Mouse (Mus musculus): Measurements from ENCODE around the gene Lef1.

The Lef1 gene

DNA sequence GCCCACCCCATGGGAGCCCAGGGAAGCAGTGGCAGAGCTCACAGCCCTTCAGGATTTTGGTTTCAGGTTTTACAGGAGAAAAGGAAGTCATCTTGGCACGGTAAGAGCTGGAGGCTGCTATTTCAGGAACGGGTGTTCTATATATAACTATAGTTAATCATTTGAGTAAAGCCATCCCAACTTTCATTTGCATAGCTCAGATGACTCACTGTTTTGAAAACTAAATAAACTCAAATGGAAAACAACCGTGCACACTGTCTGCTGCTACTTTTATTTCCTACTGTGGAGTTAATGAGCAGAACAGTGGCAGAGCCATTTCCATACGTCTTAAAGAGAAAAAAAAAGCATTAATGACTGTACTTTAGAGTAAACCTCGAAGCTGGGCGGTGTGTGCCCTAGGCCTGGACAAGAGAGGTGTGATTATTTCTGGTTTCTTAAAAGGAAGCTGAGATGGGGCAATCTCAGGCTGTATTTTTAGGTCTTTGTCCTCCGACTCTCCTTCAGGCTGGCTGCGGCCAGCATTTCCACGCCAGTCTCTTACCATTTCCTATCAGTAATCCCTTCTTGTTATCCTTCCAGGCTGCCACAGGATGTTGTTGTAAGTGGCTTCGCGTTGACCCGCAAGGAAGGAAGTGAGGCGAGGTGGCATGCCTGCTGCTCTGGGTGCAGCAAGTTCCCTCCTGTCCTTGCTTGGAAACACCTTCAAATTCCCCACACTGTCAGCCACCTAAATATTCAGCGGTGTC is 29.2 kb downstream of the Lef1 start:
- DNase-seq (ENCODE audit: extremely low read depth, insufficient read length, low spot score) = no peak

DNA sequence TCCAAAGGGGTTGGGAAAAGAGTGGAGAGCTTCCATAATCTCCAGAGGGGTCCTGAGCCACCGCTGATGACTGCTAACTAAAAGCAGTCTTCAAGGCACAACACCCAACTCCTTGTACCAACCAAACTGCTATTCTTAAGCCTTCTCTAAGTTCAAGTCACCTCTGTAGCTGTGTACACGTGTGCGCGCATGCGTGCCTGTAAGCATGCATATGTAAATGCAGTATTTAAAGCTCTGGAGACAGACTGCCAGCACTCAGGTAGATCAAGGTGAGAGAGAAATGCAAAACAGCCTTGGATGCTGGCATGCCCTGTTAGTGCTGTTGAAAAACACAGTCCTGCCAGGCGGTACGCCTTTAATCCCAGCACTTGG is 29.8 kb downstream of the Lef1 start:
- DNase-seq (ENCODE audit: extremely low read depth, insufficient read length, low spot score) = no peak

DNA sequence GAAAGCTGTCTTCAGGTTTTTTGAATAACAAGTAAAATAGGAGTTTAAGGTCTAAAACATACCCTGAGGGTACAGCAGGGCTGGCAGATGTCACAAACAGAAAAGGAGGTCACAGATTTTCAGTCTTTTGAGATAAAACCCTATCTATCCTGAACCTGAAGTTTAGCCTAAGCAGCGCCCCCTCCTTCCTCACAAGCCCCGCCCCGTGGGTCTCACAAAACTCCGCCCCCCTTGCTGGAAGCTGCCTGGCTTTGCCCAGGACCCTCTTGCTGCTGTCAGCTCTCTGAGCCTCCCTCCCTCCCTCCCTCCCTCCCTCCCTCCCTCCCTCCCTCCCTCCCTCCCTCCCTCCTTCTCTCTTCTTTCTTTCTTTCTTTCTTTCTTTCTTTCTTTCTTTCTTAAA is 31.3 kb downstream of the Lef1 start:
- no peak for DNase-seq (ENCODE audit: extremely low read depth, insufficient read length, low spot score)

DNA sequence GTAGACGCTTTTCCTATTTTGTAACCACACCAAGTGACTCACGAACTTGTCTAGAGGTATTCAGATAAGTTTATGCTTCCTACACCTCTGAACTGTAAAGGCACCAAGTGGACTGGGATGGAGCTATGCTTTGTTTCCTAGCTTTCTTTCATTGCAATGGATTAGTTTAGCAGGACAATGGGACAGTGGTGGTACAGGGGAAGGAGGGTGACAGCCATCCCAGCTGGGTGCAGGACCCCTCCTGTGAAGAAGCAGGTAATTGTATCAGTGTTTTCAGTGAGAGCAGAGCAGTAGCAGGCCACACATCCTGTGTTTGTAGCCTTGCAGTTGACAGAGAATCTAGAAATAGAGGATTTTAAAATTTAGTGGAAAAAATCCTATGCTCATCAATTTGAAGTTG is 34.0 kb downstream of the Lef1 start:
- no peak for DNase-seq (ENCODE audit: extremely low read depth, insufficient read length, low spot score)

DNA sequence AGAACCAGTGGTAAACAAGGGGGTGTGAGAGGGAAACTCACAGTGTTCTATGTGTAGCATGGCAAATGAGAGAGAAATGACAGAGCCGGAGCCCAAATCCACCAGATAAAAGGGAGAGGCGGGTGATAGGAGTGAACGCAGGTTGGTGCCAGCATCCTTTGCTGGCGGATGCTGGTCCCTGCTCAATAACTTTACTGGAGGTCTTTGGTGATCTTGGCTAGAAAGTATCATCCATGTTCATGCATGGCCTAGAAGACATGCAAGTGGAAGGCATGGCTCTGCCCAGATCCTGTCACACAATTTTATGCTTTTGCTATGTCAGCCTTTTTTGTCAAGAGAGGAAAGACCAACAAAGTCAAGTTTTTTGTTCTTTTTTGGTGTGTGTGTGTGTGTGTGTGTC is 42.6 kb downstream of the Lef1 start:
- DNase-seq (ENCODE audit: extremely low read depth, insufficient read length, low spot score) = no peak

DNA sequence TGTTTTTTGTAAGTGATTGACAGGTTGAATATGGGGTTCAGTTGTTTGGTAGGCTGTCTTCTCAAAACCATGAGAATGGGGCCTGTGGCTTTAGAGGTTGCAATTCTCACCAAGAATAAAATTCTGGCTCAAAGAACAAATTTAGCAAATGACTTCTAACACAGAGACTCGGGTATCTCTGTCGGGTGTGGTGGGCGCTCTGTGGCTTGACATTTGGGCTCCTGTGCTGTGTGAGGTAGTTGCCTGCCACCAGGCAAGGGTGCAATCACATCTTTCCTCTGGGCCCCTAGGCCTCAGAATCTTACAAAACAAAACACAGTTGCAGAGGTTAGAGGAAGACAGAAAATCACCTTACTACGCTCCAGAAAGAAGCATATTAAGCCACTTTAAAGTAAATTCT is 43.6 kb downstream of the Lef1 start:
- no peak for DNase-seq (ENCODE audit: extremely low read depth, insufficient read length, low spot score)

DNA sequence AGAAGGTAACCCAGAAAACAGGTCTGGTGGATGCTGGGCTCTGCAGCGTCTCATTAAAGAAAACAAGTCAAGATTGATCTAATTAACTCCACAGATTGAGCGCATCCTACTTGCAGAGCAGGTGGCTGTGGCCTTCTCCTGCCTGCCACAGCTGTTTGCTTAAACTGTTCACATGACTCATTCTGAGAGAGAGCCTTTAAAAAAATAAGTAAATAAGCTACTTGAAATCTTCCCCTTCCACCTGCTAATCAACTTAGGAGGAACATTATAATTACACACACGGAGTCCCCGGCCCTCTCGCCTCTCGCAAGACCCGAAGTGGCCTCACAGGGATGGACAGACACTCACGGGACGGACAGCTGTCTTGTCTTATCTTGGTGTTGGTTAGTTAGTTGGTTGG is 44.3 kb downstream of the Lef1 start:
- DNase-seq (ENCODE audit: extremely low read depth, insufficient read length, low spot score) = no peak

DNA sequence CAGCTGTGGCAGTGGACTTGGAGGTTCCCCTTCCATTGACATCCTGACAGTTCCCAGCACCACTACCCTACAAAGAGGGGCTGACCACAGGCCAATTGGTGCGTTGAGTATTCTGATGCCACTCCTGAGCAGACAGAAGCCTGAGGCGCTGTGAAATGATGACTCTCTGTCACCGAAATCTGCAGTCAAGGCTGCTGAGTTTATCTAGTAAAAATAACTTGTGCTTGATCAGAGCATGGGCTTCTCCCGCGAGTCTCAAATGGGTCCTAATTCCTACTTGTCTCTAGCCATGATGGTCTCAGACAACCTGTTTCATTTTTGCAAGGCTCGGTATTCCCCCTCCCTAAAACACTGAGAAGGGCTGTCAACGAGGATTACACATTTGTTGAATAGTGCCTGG is 44.8 kb downstream of the Lef1 start:
- DNase-seq (ENCODE audit: extremely low read depth, insufficient read length, low spot score) = no peak

DNA sequence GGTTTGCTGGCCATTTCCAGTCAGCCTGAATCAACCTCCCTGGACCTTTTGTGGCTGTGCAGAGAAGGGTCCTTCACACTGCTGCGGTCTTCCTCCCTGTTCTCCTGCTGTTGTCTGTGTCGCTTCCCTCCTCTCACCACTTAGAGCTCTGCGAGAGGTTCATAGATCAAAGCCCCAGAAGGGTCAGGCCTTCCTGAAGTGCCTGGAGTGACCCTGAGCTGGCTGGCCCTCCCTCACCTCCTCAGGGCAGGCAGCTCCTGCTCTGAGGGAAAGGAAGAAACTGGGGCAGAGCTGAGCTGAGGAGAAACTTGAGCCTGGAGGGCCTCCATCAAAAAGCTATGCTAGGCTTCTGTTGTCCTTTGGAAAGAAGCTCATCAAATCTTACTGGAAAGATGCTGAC is 45.4 kb downstream of the Lef1 start:
- no peak for DNase-seq (ENCODE audit: extremely low read depth, insufficient read length, low spot score)

DNA sequence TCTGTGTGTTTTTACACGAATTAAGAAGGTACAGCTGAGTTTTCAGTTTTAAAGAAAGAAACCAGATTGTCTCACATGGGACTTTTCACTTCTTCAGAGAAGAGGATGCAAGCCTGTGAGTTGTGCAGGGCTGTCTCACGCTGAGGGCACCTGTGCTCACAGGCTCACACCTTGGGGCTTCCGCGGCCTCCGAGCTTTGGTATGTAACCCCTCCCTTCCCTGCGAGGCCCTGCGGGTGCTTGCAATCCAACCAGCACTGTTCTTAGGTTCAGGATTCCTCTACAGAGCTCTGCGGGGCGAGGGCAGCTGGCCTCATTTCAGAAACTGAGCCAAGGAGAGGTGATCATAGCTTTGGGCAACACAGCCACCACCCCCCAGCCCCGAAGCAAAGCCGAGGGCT is 46.1 kb downstream of the Lef1 start:
- DNase-seq (ENCODE audit: extremely low read depth, insufficient read length, low spot score) = no peak

DNA sequence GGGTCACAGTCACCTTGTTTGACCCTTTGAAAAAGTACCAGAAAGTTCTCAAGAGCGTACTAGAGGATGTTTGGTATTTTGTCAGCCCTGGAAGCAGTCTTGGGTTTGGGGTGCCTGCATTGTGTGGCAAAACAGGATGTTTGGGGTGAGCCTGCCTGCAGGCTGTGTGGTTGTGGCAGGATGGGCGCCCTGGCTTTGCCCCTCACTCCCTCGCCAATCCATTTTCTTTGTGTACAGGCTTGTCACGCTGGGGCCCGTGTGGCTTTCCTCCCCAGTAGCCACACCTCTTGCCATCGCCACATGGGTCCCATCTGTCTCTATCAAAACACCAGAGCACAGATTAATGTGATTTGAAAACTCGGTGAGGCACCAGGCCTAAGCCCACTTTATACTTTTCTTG is 47.2 kb downstream of the Lef1 start:
- no peak for DNase-seq (ENCODE audit: extremely low read depth, insufficient read length, low spot score)

DNA sequence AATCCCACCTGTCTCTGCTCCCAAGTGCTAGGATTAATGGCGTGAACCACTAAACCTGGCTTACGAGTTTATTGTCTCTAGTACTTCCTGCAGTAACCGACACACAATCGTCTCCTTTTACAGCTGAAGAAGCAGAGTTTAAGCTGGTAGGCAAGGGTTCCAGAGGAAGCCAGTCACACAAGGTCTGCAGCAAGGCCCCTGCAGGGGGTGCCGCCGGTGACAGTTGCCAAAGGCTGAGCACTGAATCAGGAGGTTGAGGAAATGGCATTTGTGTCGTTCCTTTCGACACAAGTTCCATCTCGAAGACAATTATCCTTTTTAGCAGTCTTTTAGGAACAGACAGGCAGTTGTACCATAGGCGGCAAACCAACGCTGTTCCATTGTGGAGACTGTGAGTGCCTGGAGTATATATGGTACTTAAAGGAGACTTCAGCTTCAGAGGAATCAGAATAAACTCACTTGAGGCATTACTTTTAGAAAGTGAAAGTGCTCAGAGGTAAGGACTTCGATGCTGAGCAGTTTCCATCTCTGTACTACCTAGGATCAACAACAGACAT is 49.0 kb downstream of the Lef1 start:
- DNase-seq (ENCODE audit: extremely low read depth, insufficient read length, low spot score) = no peak

DNA sequence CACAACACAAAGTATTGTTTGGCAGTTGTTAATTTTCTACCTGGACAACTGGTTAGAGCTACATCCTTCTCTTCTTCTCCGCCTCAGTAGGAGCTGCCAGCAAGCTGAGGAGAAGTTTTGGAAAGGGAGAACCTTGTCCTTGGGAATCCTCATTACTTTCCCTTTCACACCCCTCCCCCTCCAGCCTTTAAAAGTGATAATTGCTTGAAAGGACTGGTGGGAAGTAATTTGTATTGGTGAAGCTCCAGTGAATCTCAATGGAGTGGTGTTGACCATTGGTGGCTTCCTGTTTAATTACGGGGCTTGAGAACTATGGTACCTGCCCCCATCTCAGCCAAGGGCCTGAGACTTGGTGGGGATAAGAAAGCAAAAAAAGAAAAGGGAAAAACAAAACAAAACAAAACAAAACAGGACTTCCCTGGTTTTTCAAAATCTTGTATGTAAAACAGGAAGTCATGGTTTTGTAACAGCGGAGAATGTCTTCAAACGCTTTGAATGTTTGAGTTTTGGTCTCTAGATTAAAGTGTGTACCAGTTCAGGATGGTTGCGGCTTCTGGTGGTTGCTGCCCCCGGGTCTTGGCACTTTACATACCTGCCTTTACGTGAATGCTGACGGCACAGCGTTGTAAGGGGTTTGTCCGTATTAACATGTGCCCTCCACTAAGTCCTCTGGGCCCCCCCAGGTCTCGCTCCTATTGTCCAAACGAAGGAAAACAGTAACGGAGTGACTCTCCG is 49.8 kb downstream of the Lef1 start:
- no peak for DNase-seq (ENCODE audit: extremely low read depth, insufficient read length, low spot score)

DNA sequence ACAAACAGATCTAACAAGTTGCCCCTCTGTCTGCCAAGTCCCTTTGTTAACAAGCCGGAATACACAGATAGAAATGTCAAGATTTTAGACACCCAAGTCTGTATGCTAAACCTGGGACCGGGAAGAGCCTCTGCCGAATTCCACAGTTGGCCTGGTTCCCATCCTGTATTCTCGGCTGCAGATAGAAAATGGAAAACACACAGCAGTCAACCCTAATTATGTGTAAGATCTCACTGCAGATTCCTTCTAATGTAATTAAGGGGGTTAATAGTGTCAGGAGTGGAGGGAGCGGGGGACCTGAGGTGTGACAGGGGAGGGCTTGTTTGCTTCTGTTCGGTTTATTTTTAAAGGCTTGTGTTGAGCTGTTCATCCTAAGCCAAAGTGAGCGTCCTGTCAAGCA is 50.6 kb downstream of the Lef1 start:
- no peak for DNase-seq (ENCODE audit: extremely low read depth, insufficient read length, low spot score)

DNA sequence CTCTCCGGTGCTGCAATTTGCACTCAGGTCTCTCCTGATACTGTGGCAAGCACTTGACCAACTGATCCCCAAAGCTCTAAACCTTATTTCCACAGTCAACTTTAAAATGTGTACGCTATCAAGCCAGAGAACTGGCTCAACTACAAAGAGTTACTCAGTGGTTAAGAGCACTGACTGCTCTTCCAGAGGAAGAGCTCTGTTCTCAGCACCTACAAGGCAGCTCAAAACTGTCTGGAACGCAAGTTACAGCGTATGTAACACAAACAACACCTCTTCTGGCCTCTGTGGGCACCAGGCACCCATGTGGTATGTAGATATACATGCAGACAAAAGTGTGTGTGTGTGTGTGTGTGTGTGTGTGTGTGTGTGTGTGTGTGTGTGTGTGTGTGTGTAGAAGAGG is 57.5 kb downstream of the Lef1 start:
- no peak for DNase-seq (ENCODE audit: extremely low read depth, insufficient read length, low spot score)

DNA sequence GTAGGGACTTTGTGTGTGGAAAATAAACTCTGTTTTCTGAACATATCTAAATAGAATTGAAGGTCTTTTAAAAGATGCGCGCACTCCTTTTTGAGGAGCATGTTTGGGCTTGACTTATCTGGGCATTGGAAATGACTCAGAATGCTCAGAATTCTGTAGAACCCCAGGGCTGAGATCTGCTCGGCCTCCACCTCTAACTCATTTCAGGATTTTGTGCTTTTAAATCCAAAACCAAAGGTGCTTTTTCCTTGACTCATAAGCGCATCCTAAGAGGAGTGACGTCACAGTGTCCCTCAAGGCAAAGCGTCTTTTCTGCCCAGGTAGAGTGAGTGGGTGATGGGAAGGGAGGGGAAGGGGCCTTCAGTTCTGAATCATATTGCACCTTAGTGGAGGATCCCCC is 58.9 kb downstream of the Lef1 start:
- DNase-seq (ENCODE audit: extremely low read depth, insufficient read length, low spot score) = no peak

DNA sequence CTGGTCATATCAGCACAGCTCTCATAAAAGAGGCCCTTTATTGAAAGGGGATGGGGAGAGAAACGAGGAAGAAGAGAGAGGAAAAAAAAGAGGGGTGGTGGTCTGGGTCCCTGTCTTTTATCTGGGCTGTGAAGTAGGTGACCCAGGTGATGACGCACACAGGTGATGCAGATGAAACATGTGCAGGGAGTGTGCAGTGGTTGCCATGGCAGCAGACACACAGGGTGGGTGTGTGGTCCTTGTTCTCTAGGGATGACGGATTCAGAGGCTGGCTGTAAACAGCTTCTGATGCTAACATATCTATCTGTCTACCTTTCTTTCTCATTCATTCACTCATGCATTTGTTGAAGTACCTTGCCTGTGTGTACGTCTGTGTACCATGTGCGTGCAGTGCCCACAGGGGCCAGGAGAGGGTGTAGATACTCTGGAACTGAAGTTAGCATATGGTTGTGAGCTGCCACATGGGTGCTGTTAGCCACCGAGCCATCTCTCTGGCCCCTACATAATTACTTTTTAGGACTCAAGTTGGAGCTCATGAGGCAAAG is 59.9 kb downstream of the Lef1 start:
- DNase-seq (ENCODE audit: extremely low read depth, insufficient read length, low spot score) = no peak

DNA sequence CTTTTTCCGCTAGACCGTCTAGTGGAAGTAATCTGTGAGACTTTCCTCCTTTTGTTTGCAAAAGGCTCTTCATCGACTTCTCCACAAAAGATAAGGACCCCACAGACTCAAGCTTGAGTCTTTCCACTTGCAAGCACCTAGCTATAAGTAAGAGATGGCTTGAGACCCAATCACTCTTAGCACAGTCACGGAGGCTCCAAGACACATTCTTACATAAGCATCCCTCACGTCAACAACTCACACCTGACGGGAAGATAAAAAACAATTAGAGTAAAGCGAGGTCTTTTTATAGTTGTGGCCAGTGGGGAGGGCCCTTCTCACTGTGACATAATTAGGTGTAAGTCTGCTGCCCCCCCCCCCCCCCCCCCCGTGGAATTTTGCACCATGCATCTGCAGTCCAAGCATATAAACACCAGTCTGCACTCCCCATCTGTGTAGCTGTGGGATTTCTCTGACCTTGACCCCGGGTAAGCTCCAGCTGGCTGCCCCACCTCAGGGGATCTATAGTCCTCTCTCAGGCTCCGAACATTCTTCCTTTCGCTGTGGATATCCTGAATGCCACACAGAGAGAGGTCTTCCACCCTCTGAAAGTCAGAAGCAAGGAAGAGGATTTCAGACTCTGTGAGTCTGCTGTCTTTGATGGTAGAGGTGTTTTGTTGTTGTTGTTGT is 61.2 kb downstream of the Lef1 start:
- DNase-seq (ENCODE audit: extremely low read depth, insufficient read length, low spot score) = no peak

DNA sequence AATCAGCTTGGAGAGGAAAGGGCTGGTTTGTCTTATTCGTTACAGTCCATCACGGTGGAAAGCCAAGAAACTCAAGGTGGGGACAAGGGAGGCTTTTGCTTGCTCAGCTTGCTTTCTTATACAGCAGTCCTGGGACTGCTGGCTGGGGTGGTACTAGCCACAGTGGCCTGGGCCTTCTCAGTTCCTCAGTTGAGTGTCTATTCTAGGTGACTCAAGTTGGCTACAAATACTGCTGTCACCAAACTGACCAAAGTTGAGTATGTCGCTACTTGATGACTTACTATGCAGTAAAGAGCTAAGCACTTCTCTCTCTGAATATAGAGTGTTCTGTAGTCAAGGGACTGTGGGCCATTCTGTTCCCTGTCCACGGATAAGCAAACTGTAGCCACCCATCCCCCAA is 62.0 kb downstream of the Lef1 start:
- DNase-seq (ENCODE audit: extremely low read depth, insufficient read length, low spot score) = no peak

DNA sequence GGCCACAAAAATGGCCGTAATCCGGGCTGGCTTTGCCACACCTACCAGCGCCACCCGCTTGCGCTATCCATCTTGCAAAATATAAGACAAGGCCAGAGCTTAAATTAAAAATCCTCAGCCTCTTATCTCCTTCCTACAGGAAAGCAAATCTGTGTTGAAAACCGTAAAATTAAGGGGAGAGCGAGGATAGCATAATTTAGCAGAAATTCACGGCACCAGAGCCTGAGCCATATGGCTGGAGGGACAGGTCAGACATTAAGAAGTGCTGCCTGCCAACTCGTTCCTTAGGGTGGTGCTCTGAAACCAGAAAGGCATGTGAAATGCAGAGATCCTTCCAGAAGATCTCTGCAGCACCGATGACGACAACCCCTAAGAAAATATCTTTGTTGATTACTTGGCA is 70.7 kb downstream of the Lef1 start:
- DNase-seq (ENCODE audit: extremely low read depth, insufficient read length, low spot score) = no peak

DNA sequence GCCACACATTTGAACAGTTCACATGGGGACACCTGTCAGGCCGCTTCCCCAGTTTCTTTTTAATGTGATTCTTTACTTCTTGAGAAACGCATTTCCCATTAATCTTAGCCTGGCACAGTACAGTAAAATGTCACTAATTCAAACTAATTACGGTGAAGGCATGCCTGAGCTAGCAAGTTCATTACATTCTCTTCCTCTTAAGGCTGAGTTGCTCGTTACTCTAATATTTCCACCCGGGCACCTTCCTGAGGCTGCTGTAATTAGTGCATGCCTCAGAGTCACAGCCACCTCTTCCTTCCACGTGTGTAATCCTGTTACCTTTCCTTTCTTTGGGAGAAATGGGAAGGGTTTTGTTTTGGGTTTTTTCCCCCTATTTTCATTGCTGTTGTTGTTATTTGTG is 71.9 kb downstream of the Lef1 start:
- no peak for DNase-seq (ENCODE audit: extremely low read depth, insufficient read length, low spot score)

DNA sequence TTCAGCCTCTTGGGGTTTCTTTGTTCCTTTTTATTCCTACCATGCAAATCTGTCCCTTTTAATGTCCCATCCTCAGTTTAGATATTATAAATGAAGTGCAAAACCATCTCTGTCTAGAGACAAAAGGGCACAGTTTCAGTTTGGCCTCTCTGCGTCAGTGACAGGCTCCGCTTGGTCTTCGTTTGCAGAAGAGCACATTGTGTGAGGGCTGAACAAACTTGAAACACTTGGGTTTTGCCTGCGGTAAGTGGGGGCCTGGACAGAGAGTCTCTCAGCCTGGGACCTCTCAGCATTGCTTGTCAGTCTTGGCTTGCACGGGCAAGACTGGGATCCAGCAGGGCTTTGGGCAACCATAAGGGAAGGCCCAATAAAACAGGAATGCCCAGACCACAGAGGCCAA is 75.9 kb downstream of the Lef1 start:
- DNase-seq (ENCODE audit: extremely low read depth, insufficient read length, low spot score) = no peak
